Comparison of ENCODE assay signal across 18 mouse cellular contexts in genomic region chr10:39736187-39736586, GRCm38 (mm10).
"Had no signal": no experiment of that assay in that cellular context is flagged by ENCODE, and none has a peak within 500 bp of the region (broad histone marks: within the 10 kb centered on the region; RNA-seq: fewer than 3 reads in every experiment).

No protein-coding gene starts in this region.

- H3K36me3 ChIP-seq: limb, embryonic 12.5 days; limb, embryonic 15.5 days had no signal

- DNase-seq: kidney, adult 18-20 months; kidney, adult 9 months; kidney, postnatal 14 days; kidney, postnatal 4 days; left cerebral cortex, postnatal 4 days; liver, postnatal 0 days; lung, embryonic 14.5 days; midbrain, embryonic 14.5 days; thymus, adult 2 months; thymus, postnatal 25 days had no signal

- H3K4me3 ChIP-seq: limb, embryonic 12.5 days; limb, embryonic 15.5 days; myocyte had no signal

- H3K27me3 ChIP-seq: limb, embryonic 12.5 days; limb, embryonic 15.5 days had no signal

- ATAC-seq: liver, postnatal 0 days; lung, postnatal 0 days had no signal

- H3K9ac ChIP-seq: limb, embryonic 12.5 days; limb, embryonic 15.5 days; liver, embryonic 14.5 days; liver, postnatal 0 days; lung, embryonic 14.5 days had no signal

- H3K9me3 ChIP-seq: limb, embryonic 12.5 days; limb, embryonic 15.5 days had no signal

- H3K4me2 ChIP-seq: limb, embryonic 12.5 days; limb, embryonic 15.5 days; liver, embryonic 11.5 days; lung, embryonic 14.5 days had no signal

- H3K27ac ChIP-seq: limb, embryonic 12.5 days; limb, embryonic 15.5 days; liver, embryonic 14.5 days; macrophage; stomach, postnatal 0 days had no signal
